Mouse (Mus musculus): ENCODE results near the gene Cyp3a13. TPM values are rescaled to one million over a fixed set of nuclear protein-coding genes. Genes with fewer than 3 reads are reported as not detected.

The Cyp3a13 gene
- total and polyA plus RNA-seq, 3 experiments: not detected

Other genes starting within 250 kb of the Cyp3a13 start
- gene Agfg2, start 236.9 kb downstream of the Cyp3a13 start, total RNA-seq (2012; rRNA removed): 18.7 and 30.0 TPM in 2 replicates
- 10 to 100 TPM in 1 of 2 experiments, not detected in 1; 38.9 TPM for gene Agfg2, start 236.9 kb downstream of the Cyp3a13 start, polyA plus RNA-seq (2012; ENCODE audit: insufficient read depth in 1 of 2, insufficient read length in 2 of 2, low read depth in 1 of 2, low replicate concordance in 2 of 2, missing spikeins in 1 of 2)
- gene Nyap1, start 180.0 kb downstream of the Cyp3a13 start, total RNA-seq (2012; rRNA removed): 0.39 and 0.42 TPM in 2 replicates
- gene Nyap1, start 180.0 kb downstream of the Cyp3a13 start, polyA plus RNA-seq (2012; ENCODE audit: insufficient read depth in 1 of 2, insufficient read length in 2 of 2, low read depth in 1 of 2, low replicate concordance in 2 of 2, missing spikeins in 1 of 2): 1 to 10 TPM in 1 of 2 experiments, not detected in 1; 1.1 TPM
- gene Tsc22d4, start 175.9 kb downstream of the Cyp3a13 start, total RNA-seq (2012; rRNA removed): 52.7 and 58.3 TPM in 2 replicates
- gene Tsc22d4, start 175.9 kb downstream of the Cyp3a13 start, polyA plus RNA-seq (2012; ENCODE audit: insufficient read depth in 1 of 2, insufficient read length in 2 of 2, low read depth in 1 of 2, low replicate concordance in 2 of 2, missing spikeins in 1 of 2): 100 to 1,000 TPM in 1 of 2 experiments, not detected in 1; 203 TPM
- gene Ppp1r35, start 142.8 kb downstream of the Cyp3a13 start, total RNA-seq (2012; rRNA removed): 35.0 and 35.8 TPM in 2 replicates
- 10 to 100 TPM in 1 of 2 experiments, not detected in 1; 46.2 TPM for gene Ppp1r35, start 142.8 kb downstream of the Cyp3a13 start, polyA plus RNA-seq (2012; ENCODE audit: insufficient read depth in 1 of 2, insufficient read length in 2 of 2, low read depth in 1 of 2, low replicate concordance in 2 of 2, missing spikeins in 1 of 2)
- 49.1 and 58.7 TPM in 2 replicates for gene Mepce, start 134.0 kb downstream of the Cyp3a13 start, total RNA-seq (2012; rRNA removed)
- gene Mepce, start 134.0 kb downstream of the Cyp3a13 start, polyA plus RNA-seq (2012; ENCODE audit: insufficient read depth in 1 of 2, insufficient read length in 2 of 2, low read depth in 1 of 2, low replicate concordance in 2 of 2, missing spikeins in 1 of 2): 10 to 100 TPM in 1 of 2 experiments, not detected in 1; 74.2 TPM
- 5.6 and 11.1 TPM in 2 replicates for gene Zcwpw1, start 133.8 kb downstream of the Cyp3a13 start, total RNA-seq (2012; rRNA removed)
- 10 to 100 TPM in 1 of 2 experiments, not detected in 1; 16.0 TPM for gene Zcwpw1, start 133.8 kb downstream of the Cyp3a13 start, polyA plus RNA-seq (2012; ENCODE audit: insufficient read depth in 1 of 2, insufficient read length in 2 of 2, low read depth in 1 of 2, low replicate concordance in 2 of 2, missing spikeins in 1 of 2)
- gene Pilra, start 85.3 kb downstream of the Cyp3a13 start, total RNA-seq (2012; rRNA removed): 0.36 and 1.5 TPM in 2 replicates
- under 1 TPM in 1 of 2 experiments, not detected in 1; 0.89 TPM for gene Pilra, start 85.3 kb downstream of the Cyp3a13 start, polyA plus RNA-seq (2012; ENCODE audit: insufficient read depth in 1 of 2, insufficient read length in 2 of 2, low read depth in 1 of 2, low replicate concordance in 2 of 2, missing spikeins in 1 of 2)
- gene Pilrb1, start 63.5 kb downstream of the Cyp3a13 start, total RNA-seq (2012; rRNA removed): 4.4 and 12.1 TPM in 2 replicates
- gene Pilrb1, start 63.5 kb downstream of the Cyp3a13 start, polyA plus RNA-seq (2012; ENCODE audit: insufficient read depth in 1 of 2, insufficient read length in 2 of 2, low read depth in 1 of 2, low replicate concordance in 2 of 2, missing spikeins in 1 of 2): 1 to 10 TPM in 1 of 2 experiments, not detected in 1; 4.5 TPM
- 32.1 and 71.7 TPM in 2 replicates for gene Pilrb2, start 49.8 kb downstream of the Cyp3a13 start, total RNA-seq (2012; rRNA removed)
- 10 to 100 TPM in 1 of 2 experiments, not detected in 1; 25.9 TPM for gene Pilrb2, start 49.8 kb downstream of the Cyp3a13 start, polyA plus RNA-seq (2012; ENCODE audit: insufficient read depth in 1 of 2, insufficient read length in 2 of 2, low read depth in 1 of 2, low replicate concordance in 2 of 2, missing spikeins in 1 of 2)
- not detected in 2 replicates for gene Gjc3, start 41.5 kb upstream of the Cyp3a13 start, total RNA-seq (2012; rRNA removed)
- not detected for gene Gjc3, start 41.5 kb upstream of the Cyp3a13 start, polyA plus RNA-seq (2012; ENCODE audit: insufficient read depth in 1 of 2, insufficient read length in 2 of 2, low read depth in 1 of 2, low replicate concordance in 2 of 2, missing spikeins in 1 of 2)
- not detected in 2 replicates for gene Azgp1, start 59.9 kb upstream of the Cyp3a13 start, total RNA-seq (2012; rRNA removed)
- gene Azgp1, start 59.9 kb upstream of the Cyp3a13 start, polyA plus RNA-seq (2012; ENCODE audit: insufficient read depth in 1 of 2, insufficient read length in 2 of 2, low read depth in 1 of 2, low replicate concordance in 2 of 2, missing spikeins in 1 of 2): not detected
- gene Smok3a, start 99.6 kb upstream of the Cyp3a13 start, total RNA-seq (2012; rRNA removed): not detected in 2 replicates
- not detected for gene Smok3a, start 99.6 kb upstream of the Cyp3a13 start, polyA plus RNA-seq (2012; ENCODE audit: insufficient read depth in 1 of 2, insufficient read length in 2 of 2, low read depth in 1 of 2, low replicate concordance in 2 of 2, missing spikeins in 1 of 2)
- gene Smok3b, start 99.8 kb upstream of the Cyp3a13 start, total RNA-seq (2012; rRNA removed): not detected in 2 replicates
- not detected for gene Smok3b, start 99.8 kb upstream of the Cyp3a13 start, polyA plus RNA-seq (2012; ENCODE audit: insufficient read depth in 1 of 2, insufficient read length in 2 of 2, low read depth in 1 of 2, low replicate concordance in 2 of 2, missing spikeins in 1 of 2)
- gene Smok3c, start 131.6 kb upstream of the Cyp3a13 start, total RNA-seq (2012; rRNA removed): not detected in 2 replicates
- gene Smok3c, start 131.6 kb upstream of the Cyp3a13 start, polyA plus RNA-seq (2012; ENCODE audit: insufficient read depth in 1 of 2, insufficient read length in 2 of 2, low read depth in 1 of 2, low replicate concordance in 2 of 2, missing spikeins in 1 of 2): not detected
- gene Zkscan1, start 163.5 kb upstream of the Cyp3a13 start, total RNA-seq (2012; rRNA removed): 11.5 and 13.4 TPM in 2 replicates
- gene Zkscan1, start 163.5 kb upstream of the Cyp3a13 start, polyA plus RNA-seq (2012; ENCODE audit: insufficient read depth in 1 of 2, insufficient read length in 2 of 2, low read depth in 1 of 2, low replicate concordance in 2 of 2, missing spikeins in 1 of 2): 10 to 100 TPM; 10.6 to 51.7 TPM
- gene Zscan21, start 195.3 kb upstream of the Cyp3a13 start, total RNA-seq (2012; rRNA removed): 7.6 and 9.0 TPM in 2 replicates
- gene Zscan21, start 195.3 kb upstream of the Cyp3a13 start, polyA plus RNA-seq (2012; ENCODE audit: insufficient read depth in 1 of 2, insufficient read length in 2 of 2, low read depth in 1 of 2, low replicate concordance in 2 of 2, missing spikeins in 1 of 2): 10 to 100 TPM in 1 of 2 experiments, not detected in 1; 10.5 TPM
- 5.4 and 6.9 TPM in 2 replicates for gene Zfp113, start 234.1 kb upstream of the Cyp3a13 start, total RNA-seq (2012; rRNA removed)
- 1 to 10 TPM in 1 of 2 experiments, not detected in 1; 6.8 TPM for gene Zfp113, start 234.1 kb upstream of the Cyp3a13 start, polyA plus RNA-seq (2012; ENCODE audit: insufficient read depth in 1 of 2, insufficient read length in 2 of 2, low read depth in 1 of 2, low replicate concordance in 2 of 2, missing spikeins in 1 of 2)
- gene Cops6, start 239.5 kb upstream of the Cyp3a13 start, total RNA-seq (2012; rRNA removed): 52.6 and 63.7 TPM in 2 replicates
- 100 to 1,000 TPM in 1 of 2 experiments, not detected in 1; 152 TPM for gene Cops6, start 239.5 kb upstream of the Cyp3a13 start, polyA plus RNA-seq (2012; ENCODE audit: insufficient read depth in 1 of 2, insufficient read length in 2 of 2, low read depth in 1 of 2, low replicate concordance in 2 of 2, missing spikeins in 1 of 2)

All from MEL (cell line).